Mouse (Mus musculus) myocyte (in vitro differentiated cells): ENCODE results near the gene Drosha.

ENCODE experiments used
- E2F4 ChIP-seq: IDR thresholded peaks from one replicate; pipeline ENCODE4 v1.6.1; 2011; ENCODE audit warnings: mild to moderate bottlenecking, control low read depth, moderate library complexity; ENCODE audit not compliant: insufficient read depth
- MAX ChIP-seq: IDR thresholded peaks from one replicate; pipeline ENCODE4 v1.6.1; 2011; ENCODE audit warnings: low read depth, mild to moderate bottlenecking, control low read depth
- MYOD1 ChIP-seq, 3 experiments: IDR thresholded peaks; one replicate each; pipeline ENCODE4 v1.6.1; 2011; ENCODE audit warnings: control low read depth in 2 of 3, low read depth in 2 of 3, mild to moderate bottlenecking in 2 of 3, moderate library complexity in 1 of 3; ENCODE audit not compliant: insufficient read length in 2 of 3, control insufficient read depth in 1 of 3
- MYOG ChIP-seq, 3 experiments: IDR thresholded peaks; one replicate each; pipeline ENCODE4 v1.6.1; 2011; ENCODE audit warnings: control low read depth in 2 of 3, low read depth in 2 of 3, mild to moderate bottlenecking in 2 of 3; ENCODE audit not compliant: insufficient read length in 2 of 3, control insufficient read depth in 1 of 3, insufficient read depth in 1 of 3
- POLR2A ChIP-seq: IDR thresholded peaks from one replicate; pipeline ENCODE4 v1.6.1; 2011; ENCODE audit warnings: low read depth, mild to moderate bottlenecking, control low read depth, moderate library complexity; ENCODE audit not compliant: insufficient read length
- POLR2AphosphoS2 ChIP-seq: IDR thresholded peaks from one replicate; pipeline ENCODE4 v1.6.1; 2011; ENCODE audit warnings: low read depth, control low read depth; ENCODE audit not compliant: insufficient read length
- REST ChIP-seq: IDR thresholded peaks from one replicate; pipeline ENCODE4 v1.6.1; 2011; ENCODE audit warnings: mild to moderate bottlenecking, control low read depth, moderate library complexity; ENCODE audit not compliant: insufficient read depth, insufficient read length
- SRF ChIP-seq: IDR thresholded peaks from one replicate; pipeline ENCODE4 v1.6.1; 2011; ENCODE audit warnings: low read depth; ENCODE audit not compliant: control insufficient read depth, insufficient read length
- TCF12 ChIP-seq: IDR thresholded peaks from one replicate; pipeline ENCODE4 v1.6.1; 2011; ENCODE audit warnings: mild to moderate bottlenecking, control low read depth; ENCODE audit not compliant: poor library complexity, insufficient read depth, severe bottlenecking
- TCF3 ChIP-seq: IDR thresholded peaks from one replicate; pipeline ENCODE4 v1.6.1; 2011; ENCODE audit warnings: low read depth, control low read depth; ENCODE audit not compliant: insufficient read length
- USF1 ChIP-seq: IDR thresholded peaks from one replicate; pipeline ENCODE4 v1.6.1; 2011; ENCODE audit warnings: low read depth, mild to moderate bottlenecking, control low read depth, moderate library complexity

DNA sequence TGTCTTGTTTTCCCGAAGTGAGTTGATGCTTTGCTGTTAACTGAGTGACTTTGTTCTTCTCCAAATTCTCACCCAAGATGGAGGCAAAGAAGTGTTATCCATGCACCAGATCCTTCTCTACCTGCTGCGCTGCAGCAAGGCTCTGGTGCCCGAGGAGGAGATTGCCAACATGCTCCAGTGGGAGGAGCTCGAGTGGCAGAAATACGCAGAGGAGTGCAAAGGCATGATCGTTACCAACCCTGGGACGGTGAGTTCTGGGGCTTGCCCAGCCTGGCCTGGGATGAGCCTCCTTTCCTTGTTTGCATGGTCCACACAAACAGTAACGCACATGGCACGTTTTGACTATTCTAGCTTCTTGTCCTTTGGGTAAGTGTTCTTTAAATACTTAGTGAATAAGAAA is 54.0 kb downstream of the Drosha start:
- TF ChIP-seq MYOD1 (IDR thresholded peaks at IDR 0.05; ENCODE audit: control insufficient read depth in 1 of 3, insufficient read length in 2 of 3, low read depth in 2 of 3) (no peak), POLR2A (no peak), USF1 (no peak), SRF (no peak), TCF12 (no peak), MAX (no peak), MYOG (IDR thresholded peaks at IDR 0.05; ENCODE audit: control insufficient read depth in 1 of 3, insufficient read depth in 1 of 3, insufficient read length in 2 of 3, low read depth in 2 of 3) (no peak), POLR2AphosphoS2 (no peak), E2F4 (no peak), TCF3 (no peak), REST (no peak)
